Comparison of ENCODE assay signal across 16 mouse cellular contexts in genomic region chr6:54279391-54279790, GRCm38 (mm10). TPM values are rescaled to one million over a fixed set of nuclear protein-coding genes. Genes with fewer than 3 reads are reported as not detected.
DNase-seq lines count a peak whose midpoint lies in the region; ATAC-seq and TF ChIP-seq lines count a peak whose summit lies in the region.
"Had no signal": no experiment of that assay in that cellular context is flagged by ENCODE, and none has a peak within 500 bp of the region (broad histone marks: within the 10 kb centered on the region; RNA-seq: fewer than 3 reads in every experiment).

No protein-coding gene starts in this region.

- no peak for TF ChIP-seq POLR2A in heart, adult 2 months (IDR thresholded peaks at IDR 0.05; ENCODE audit: insufficient read depth, low read depth, low read length)
- no peak for TF ChIP-seq POLR2A in limb, embryonic 14.5 days (IDR thresholded peaks at IDR 0.05; ENCODE audit: borderline replicate concordance, extremely low read depth, insufficient read depth, insufficient read length)

- H3K9me3 ChIP-seq in lung, embryonic 16.5 days (ENCODE audit: control insufficient read depth, low read length) = no peaks in the 10 kb centered on the region
- H3K9me3 ChIP-seq in lung, postnatal 0 days (ENCODE audit: low read length) = no peaks in the 10 kb centered on the region
- no peaks in the 10 kb centered on the region for H3K9me3 ChIP-seq in heart, embryonic 12.5 days (replicated peaks)
- H3K9me3 ChIP-seq in limb, embryonic 14.5 days (ENCODE audit: control insufficient read depth, low read length) = no peaks in the 10 kb centered on the region
- H3K9me3 ChIP-seq in liver, embryonic 12.5 days (replicated peaks) = no peaks in the 10 kb centered on the region
- H3K9me3 ChIP-seq: forebrain, embryonic 10.5 days had no signal

- H3K4me1 ChIP-seq in heart, adult 2 months (ENCODE audit: control insufficient read depth, insufficient read depth, low read length) = peaks cover 12% of the 10 kb centered on the region
- H3K4me1 ChIP-seq in lung, embryonic 16.5 days (replicated peaks; ENCODE audit: control insufficient read depth, insufficient read depth, low read length) = peaks cover 25% of the 10 kb centered on the region
- H3K4me1 ChIP-seq in lung, postnatal 0 days (ENCODE audit: insufficient read depth, low read depth, low read length) = peaks cover 6% of the 10 kb centered on the region; the same call in 1 of the 2 replicates
- peaks cover 21% of the 10 kb centered on the region for H3K4me1 ChIP-seq in heart, embryonic 12.5 days (replicated peaks)
- H3K4me1 ChIP-seq in limb, embryonic 14.5 days (ENCODE audit: control insufficient read depth, insufficient read depth, low read length) = peaks cover 8% of the 10 kb centered on the region; the same call in 1 of the 2 replicates
- H3K4me1 ChIP-seq in liver, embryonic 12.5 days = peaks cover 9% of the 10 kb centered on the region; the same call in 1 of the 2 replicates

- no peaks in the 10 kb centered on the region for H3K36me3 ChIP-seq in heart, adult 2 months (ENCODE audit: control insufficient read depth, insufficient read depth, low read length)
- no peaks in the 10 kb centered on the region for H3K36me3 ChIP-seq in lung, embryonic 16.5 days (ENCODE audit: control insufficient read depth, insufficient read depth, low read length)
- H3K36me3 ChIP-seq in lung, postnatal 0 days (ENCODE audit: insufficient read depth, low read length) = no peaks in the 10 kb centered on the region
- no peaks in the 10 kb centered on the region for H3K36me3 ChIP-seq in heart, embryonic 12.5 days
- no peaks in the 10 kb centered on the region for H3K36me3 ChIP-seq in limb, embryonic 14.5 days (ENCODE audit: control insufficient read depth, insufficient read depth, low read length)
- no peaks in the 10 kb centered on the region for H3K36me3 ChIP-seq in liver, embryonic 12.5 days
- H3K36me3 ChIP-seq: forebrain, embryonic 10.5 days had no signal

- WGBS in heart, adult 2 months = 49% methylated on average over 11 of the region's 11 CpGs
- 17% methylated on average over 11 of the region's 11 CpGs for WGBS in lung, embryonic 16.5 days
- WGBS in lung, postnatal 0 days = 19% methylated on average over 11 of the region's 11 CpGs
- 33% methylated on average over 11 of the region's 11 CpGs for WGBS in heart, embryonic 12.5 days
- 65% methylated on average over 11 of the region's 11 CpGs for WGBS in limb, embryonic 14.5 days
- WGBS in liver, embryonic 12.5 days (ENCODE audit: insufficient replicate concordance) = 58% methylated on average over 11 of the region's 11 CpGs

- DNase-seq in heart, adult 2 months = peak in 1 of 2 experiments; percentile 43
- DNase-seq in heart, postnatal 36 days = no peak
- DNase-seq in lung, postnatal 0 days (ENCODE audit: low spot score) = no peak
- DNase-seq in limb, embryonic 14.5 days (ENCODE audit: low spot score) = peak; percentile 40
- no peak for DNase-seq in frontal cortex, postnatal 36 days (ENCODE audit: low spot score in 2 of 2)
- DNase-seq: adrenal gland, postnatal 14 days; B cell, adult 2 months; cerebellum, adult 9-10 months; thymus, adult 2 months had no signal

- peak overlapping the region; percentile 43 for H3K27ac ChIP-seq in heart, adult 2 months
- no peak overlapping the region for H3K27ac ChIP-seq in lung, embryonic 16.5 days (ENCODE audit: low read length)
- no peak overlapping the region for H3K27ac ChIP-seq in lung, postnatal 0 days (ENCODE audit: low read length)
- peak overlapping the region; percentile 58 for H3K27ac ChIP-seq in heart, embryonic 12.5 days (ENCODE audit: poor library complexity, severe bottlenecking)
- H3K27ac ChIP-seq in limb, embryonic 14.5 days (replicated peaks; ENCODE audit: low read depth, low read length) = no peak overlapping the region
- no peak overlapping the region for H3K27ac ChIP-seq in liver, embryonic 12.5 days
- H3K27ac ChIP-seq: forebrain, embryonic 10.5 days; left cerebral cortex, adult 2 months had no signal

- no peaks in the 10 kb centered on the region for H3K27me3 ChIP-seq in heart, adult 2 months (ENCODE audit: control insufficient read depth, insufficient read depth, low read length)
- no peaks in the 10 kb centered on the region for H3K27me3 ChIP-seq in lung, embryonic 16.5 days (ENCODE audit: control insufficient read depth, insufficient read depth, low read depth, low read length)
- no peaks in the 10 kb centered on the region for H3K27me3 ChIP-seq in lung, postnatal 0 days (replicated peaks; ENCODE audit: insufficient read depth, low read length)
- H3K27me3 ChIP-seq in heart, embryonic 12.5 days (replicated peaks) = no peaks in the 10 kb centered on the region
- H3K27me3 ChIP-seq in limb, embryonic 14.5 days (ENCODE audit: control insufficient read depth, insufficient read depth, low read length) = no peaks in the 10 kb centered on the region
- no peaks in the 10 kb centered on the region for H3K27me3 ChIP-seq in liver, embryonic 12.5 days (replicated peaks)

- no peak overlapping the region for H3K4me3 ChIP-seq in heart, adult 2 months
- no peak overlapping the region for H3K4me3 ChIP-seq in lung, embryonic 16.5 days (ENCODE audit: low read length)
- no peak overlapping the region for H3K4me3 ChIP-seq in lung, postnatal 0 days (ENCODE audit: low read depth, low read length)
- no peak overlapping the region for H3K4me3 ChIP-seq in heart, embryonic 12.5 days
- no peak overlapping the region for H3K4me3 ChIP-seq in limb, embryonic 14.5 days (replicated peaks; ENCODE audit: low read length)
- H3K4me3 ChIP-seq in liver, embryonic 12.5 days = no peak overlapping the region
- H3K4me3 ChIP-seq: forebrain, embryonic 10.5 days; left cerebral cortex, adult 2 months had no signal

- ATAC-seq in lung, embryonic 16.5 days (ENCODE audit: low read depth) = peak; percentile 57; the same call in 1 of the 2 replicates
- ATAC-seq in lung, postnatal 0 days = no peak
- ATAC-seq in heart, embryonic 12.5 days (ENCODE audit: insufficient number of reproducible peaks, low FRiP score) = peak; percentile 84
- ATAC-seq in limb, embryonic 14.5 days (ENCODE audit: low FRiP score, low read depth) = no peak
- ATAC-seq in liver, embryonic 12.5 days = no peak
- ATAC-seq: hindbrain, embryonic 16.5 days had no signal

- TF ChIP-seq EP300 in heart, adult 2 months (IDR thresholded peaks at IDR 0.05; ENCODE audit: insufficient read depth, low read depth, low read length) = no peak
- TF ChIP-seq EP300 in lung, postnatal 0 days (IDR thresholded peaks at IDR 0.05) = no peak

- TF ChIP-seq CTCF in heart, adult 2 months (IDR thresholded peaks at IDR 0.05) = no peak
- TF ChIP-seq CTCF in lung, postnatal 0 days (IDR thresholded peaks at IDR 0.05) = no peak

- no peak overlapping the region for H3K9ac ChIP-seq in heart, adult 2 months (ENCODE audit: low read depth, low read length)
- H3K9ac ChIP-seq in lung, embryonic 16.5 days (ENCODE audit: low read length) = no peak overlapping the region
- H3K9ac ChIP-seq in lung, postnatal 0 days (replicated peaks; ENCODE audit: low read depth) = no peak overlapping the region
- no peak overlapping the region for H3K9ac ChIP-seq in heart, embryonic 12.5 days
- no peak overlapping the region for H3K9ac ChIP-seq in limb, embryonic 14.5 days (ENCODE audit: low read depth, low read length, severe bottlenecking)
- no peak overlapping the region for H3K9ac ChIP-seq in liver, embryonic 12.5 days

- no peak overlapping the region; the same call in 1 of the 2 replicates for H3K4me2 ChIP-seq in lung, embryonic 16.5 days (ENCODE audit: low read depth, low read length)
- H3K4me2 ChIP-seq in lung, postnatal 0 days (replicated peaks; ENCODE audit: low read depth, low read length) = no peak overlapping the region
- H3K4me2 ChIP-seq in heart, embryonic 12.5 days = no peak overlapping the region
- no peak overlapping the region for H3K4me2 ChIP-seq in limb, embryonic 14.5 days (replicated peaks; ENCODE audit: low read depth, low read length, severe bottlenecking)
- H3K4me2 ChIP-seq in liver, embryonic 12.5 days = no peak overlapping the region
- H3K4me2 ChIP-seq: liver, embryonic 11.5 days had no signal

- H3K79me2 ChIP-seq in heart, adult 2 months (replicated peaks; ENCODE audit: control insufficient read depth, insufficient read depth, low read length) = no peaks in the 10 kb centered on the region

- intact Hi-C loops in heart, adult 2 months (cut with DNase I) = no loop called here
- intact Hi-C loops in heart, postnatal 36 days (cut with DNase I) = no loop called here

RNA-seq across cellular contexts. Expression of gene Prr15, which starts 46.2 kb away (rescaled TPM):
- total RNA-seq in heart, adult 2 months (2021) = 1 to 10 TPM; 1.7 to 2.6 TPM
- 1.1 and 1.2 TPM in 2 replicates for polyA plus RNA-seq in heart, adult 2 months (2012; rRNA removed)
- total RNA-seq in heart, postnatal 36 days (2021) = 1 to 10 TPM; 1.7 to 2.2 TPM
- 2.9 and 3.1 TPM in 2 replicates for polyA plus RNA-seq in lung, embryonic 16.5 days (2015; fragmentation: Nextera tagmentation; extraction: Ambion mirVana)
- 6.8 and 7.6 TPM in 2 replicates for polyA plus RNA-seq in lung, postnatal 0 days (2015; fragmentation: Nextera tagmentation; extraction: Ambion mirVana)
- polyA plus RNA-seq in heart, embryonic 12.5 days (2016; fragmentation: Nextera tagmentation; extraction: Ambion mirVana) = 13.7 and 14.2 TPM in 2 replicates
- polyA plus RNA-seq in limb, embryonic 14.5 days (2012; rRNA removed) = 0.28 and 0.35 TPM in 2 replicates
- 0.40 and 0.76 TPM in 2 replicates for polyA plus RNA-seq in limb, embryonic 14.5 days (2014; fragmentation: Nextera tagmentation; extraction: Ambion mirVana)
- 0.67 and 0.80 TPM in 2 replicates for polyA plus RNA-seq in liver, embryonic 12.5 days (2016; fragmentation: Nextera tagmentation; extraction: Ambion mirVana)

Comparison
In these comparisons a context has a peak if more than half of its experiments do, and no peak if none do; other contexts are left out.
1. ATAC-seq: peak in lung, embryonic 16.5 days (single experiment) and heart, embryonic 12.5 days (single experiment); none in lung, postnatal 0 days (single experiment), limb, embryonic 14.5 days (single experiment) and liver, embryonic 12.5 days (single experiment).
2. H3K27ac ChIP-seq: peak in heart, adult 2 months (single experiment) and heart, embryonic 12.5 days (single experiment); none in lung, embryonic 16.5 days (single experiment), lung, postnatal 0 days (single experiment), limb, embryonic 14.5 days (single experiment) and liver, embryonic 12.5 days (single experiment).